Mouse (Mus musculus): ENCODE measurements around the gene Vmn2r87. TPM values are rescaled to one million over a fixed set of nuclear protein-coding genes. Genes with fewer than 3 reads are reported as not detected.
"Not testable (repeated sequence)": the region's sequence is repeated elsewhere in the genome, so short reads cannot be mapped to it uniquely, and the experiment has no call there.

Vmn2r87 gene
- polyA plus RNA-seq (2012; ENCODE audit: insufficient read depth, low replicate concordance), result not detected in 2 replicates

- TF ChIP-seq GATA1 (IDR thresholded peaks at IDR 0.05; ENCODE audit: borderline replicate concordance, low read length) (no peak), FLI1 (IDR thresholded peaks at IDR 0.05; ENCODE audit: low read length) (no peak)
- H3K4me1 ChIP-seq, result no peaks in the 10 kb centered on the region
- no peaks in the 10 kb centered on the region for H3K9me3 ChIP-seq
- H3K27me3 ChIP-seq (replicated peaks), result no peaks in the 10 kb centered on the region
- H3K36me3 ChIP-seq (replicated peaks; ENCODE audit: low read length), result no peaks in the 10 kb centered on the region
- H3K4me3 ChIP-seq (replicated peaks), result no peak within 1 kb of the TSS
Observed at GRCm38 (mm10) chr10:130497296-130497695, at the start of gene Vmn2r87. Vmn2r87 (minus strand) TSS chr10:130497396.

- not testable (repeated sequence) for H3K9me3 ChIP-seq; H3K4me3 ChIP-seq (replicated peaks); H3K36me3 ChIP-seq (replicated peaks; ENCODE audit: low read length); H3K27me3 ChIP-seq (replicated peaks)
- H3K4me1 ChIP-seq, result peaks cover 34% of the 10 kb centered on the region
Observed at GRCm38 (mm10) chr10:130544331-130544730, 47.1 kb upstream of the Vmn2r87 start.

- H3K4me3 ChIP-seq (replicated peaks), result peak overlapping the region; percentile 95
- not testable (repeated sequence) for H3K27me3 ChIP-seq (replicated peaks); H3K9me3 ChIP-seq; H3K36me3 ChIP-seq (replicated peaks; ENCODE audit: low read length)
- peaks cover 28% of the 10 kb centered on the region for H3K4me1 ChIP-seq
Observed at GRCm38 (mm10) chr10:130541931-130542691, 44.9 kb upstream of the Vmn2r87 start.

- Histone ChIP-seq H3K4me3 (replicated peaks) (no peak overlapping the region), H3K4me1 (no peaks in the 10 kb centered on the region), H3K9me3 (no peaks in the 10 kb centered on the region), H3K36me3 (replicated peaks; ENCODE audit: low read length) (no peaks in the 10 kb centered on the region), H3K27me3 (replicated peaks) (no peaks in the 10 kb centered on the region)
- no peak for TF ChIP-seq GATA1 (IDR thresholded peaks at IDR 0.05; ENCODE audit: borderline replicate concordance, low read length)
- no peak for TF ChIP-seq FLI1 (IDR thresholded peaks at IDR 0.05; ENCODE audit: low read length)
Observed at GRCm38 (mm10) chr10:130536101-130536500, 38.9 kb upstream of the Vmn2r87 start.

GRCm38 (mm10) chr10:130527926-130528325 is 30.7 kb upstream of the Vmn2r87 start:
- Histone ChIP-seq H3K27me3 (replicated peaks) (no peaks in the 10 kb centered on the region), H3K9me3 (no peaks in the 10 kb centered on the region), H3K4me1 (no peaks in the 10 kb centered on the region), H3K4me3 (replicated peaks) (no peak overlapping the region), H3K36me3 (replicated peaks; ENCODE audit: low read length) (no peaks in the 10 kb centered on the region)
- no peak for TF ChIP-seq GATA1 (IDR thresholded peaks at IDR 0.05; ENCODE audit: borderline replicate concordance, low read length)
- TF ChIP-seq FLI1 (IDR thresholded peaks at IDR 0.05; ENCODE audit: low read length), result no peak

- H3K27me3 ChIP-seq (replicated peaks), result peaks cover 2% of the 10 kb centered on the region
- no peaks in the 10 kb centered on the region for H3K36me3 ChIP-seq (replicated peaks; ENCODE audit: low read length)
- H3K9me3 ChIP-seq, result peaks cover 7% of the 10 kb centered on the region
- peak overlapping the region; percentile 82 for H3K4me3 ChIP-seq (replicated peaks)
- TF ChIP-seq GATA1 (IDR thresholded peaks at IDR 0.05; ENCODE audit: borderline replicate concordance, low read length) (no peak), FLI1 (IDR thresholded peaks at IDR 0.05; ENCODE audit: low read length) (no peak)
- 0 out of 2 replicates have a peak, but pooled peaks cover 4% of the 10 kb centered on the region for H3K4me1 ChIP-seq
Observed at GRCm38 (mm10) chr10:130470311-130470760, 26.9 kb downstream of the Vmn2r87 start.

GRCm38 (mm10) chr10:130455950-130456349 is 41.2 kb downstream of the Vmn2r87 start, which contains the start of gene Vmn2r86:
Vmn2r86 (minus strand) TSS chr10:130456050.
- H3K36me3 ChIP-seq (replicated peaks; ENCODE audit: low read length); H3K27me3 ChIP-seq (replicated peaks); H3K9me3 ChIP-seq; H3K4me3 ChIP-seq (replicated peaks); H3K4me1 ChIP-seq: not testable (repeated sequence)

GRCm38 (mm10) chr10:130444776-130445175 is 52.4 kb downstream of the Vmn2r87 start:
- H3K27me3 ChIP-seq (replicated peaks), result no peaks in the 10 kb centered on the region
- H3K4me1 ChIP-seq, result no peaks in the 10 kb centered on the region
- peaks cover 4% of the 10 kb centered on the region for H3K9me3 ChIP-seq
- TF ChIP-seq FLI1 (IDR thresholded peaks at IDR 0.05; ENCODE audit: low read length) (no peak), GATA1 (IDR thresholded peaks at IDR 0.05; ENCODE audit: borderline replicate concordance, low read length) (no peak)
- no peaks in the 10 kb centered on the region for H3K36me3 ChIP-seq (replicated peaks; ENCODE audit: low read length)
- H3K4me3 ChIP-seq (replicated peaks), result peak overlapping the region; percentile 28

- not testable (repeated sequence) for H3K36me3 ChIP-seq (replicated peaks; ENCODE audit: low read length); H3K27me3 ChIP-seq (replicated peaks); H3K4me1 ChIP-seq; H3K9me3 ChIP-seq; H3K4me3 ChIP-seq (replicated peaks)
Observed at GRCm38 (mm10) chr10:130434185-130434898, 62.9 kb downstream of the Vmn2r87 start.

- H3K36me3 ChIP-seq (replicated peaks; ENCODE audit: low read length); H3K4me1 ChIP-seq; H3K27me3 ChIP-seq (replicated peaks); H3K4me3 ChIP-seq (replicated peaks); H3K9me3 ChIP-seq: not testable (repeated sequence)
Observed at GRCm38 (mm10) chr10:130429603-130430002, 67.6 kb downstream of the Vmn2r87 start, which contains the start of gene Vmn2r85. Vmn2r85 (minus strand) TSS chr10:130429703.

GRCm38 (mm10) chr10:130422368-130422767 is 74.8 kb downstream of the Vmn2r87 start:
- not testable (repeated sequence) for H3K4me3 ChIP-seq (replicated peaks); H3K9me3 ChIP-seq; H3K36me3 ChIP-seq (replicated peaks; ENCODE audit: low read length); H3K4me1 ChIP-seq; H3K27me3 ChIP-seq (replicated peaks)

Other genes with a start within 250 kb of the Vmn2r87 start
- not detected in 2 replicates for gene Neurod4, start 217.2 kb downstream of the Vmn2r87 start, polyA plus RNA-seq (2012; ENCODE audit: insufficient read depth, low replicate concordance)
- 0.50 TPM in 1 of 2 replicates, not detected in the other for gene Tespa1, start 174.5 kb downstream of the Vmn2r87 start, polyA plus RNA-seq (2012; ENCODE audit: insufficient read depth, low replicate concordance)
- not detected in 2 replicates for gene Vmn2r84, start 103.1 kb downstream of the Vmn2r87 start, polyA plus RNA-seq (2012; ENCODE audit: insufficient read depth, low replicate concordance)
- not detected in 2 replicates for gene Vmn2r85, start 67.7 kb downstream of the Vmn2r87 start, polyA plus RNA-seq (2012; ENCODE audit: insufficient read depth, low replicate concordance)
- not detected in 2 replicates for gene Vmn2r86, start 41.3 kb downstream of the Vmn2r87 start, polyA plus RNA-seq (2012; ENCODE audit: insufficient read depth, low replicate concordance)

All from megakaryocyte, embryonic 14.5 days (primary cell).